Mouse (Mus musculus) splenic B cell, adult 2 months (primary cell): ENCODE measurements around the gene Vmn1r18.
A peak's percentile ranks its signal among the peaks of the same experiment; 100 is the strongest.
"Not testable (repeated sequence)": the region's sequence is repeated elsewhere in the genome, so short reads cannot be mapped to it uniquely, and the experiment has no call there.

Source experiments
- DNase-seq: peaks from one replicate; pipeline ENCODE4 v3.0.0-alpha.2; 2011; ENCODE audit warnings: low read depth, low spot score
- H3K27me3 ChIP-seq: 2 replicates; pipeline ENCODE4 v1.6.1; 2012; ENCODE audit warnings: mild to moderate bottlenecking, low read length, moderate library complexity, mixed read lengths; ENCODE audit not compliant: control insufficient read depth, poor library complexity, insufficient read depth, severe bottlenecking
- H3K36me3 ChIP-seq: 2 replicates; pipeline ENCODE4 v1.6.1; 2012; ENCODE audit warnings: mild to moderate bottlenecking, low read length, moderate library complexity, mixed read lengths; ENCODE audit not compliant: control insufficient read depth, poor library complexity, insufficient read depth, severe bottlenecking

Gene Vmn1r18

GRCm38 (mm10) chr6:57395683-57396082 lies at the start of gene Vmn1r18:
Vmn1r18 (minus strand) TSS chr6:57395783.
- no peak for DNase-seq
- no peaks in the 10 kb centered on the region for H3K27me3 ChIP-seq
- H3K36me3 ChIP-seq: no peaks in the 10 kb centered on the region

GRCm38 (mm10) chr6:57431196-57431595 lies 35.6 kb upstream of the Vmn1r18 start:
- Histone ChIP-seq H3K36me3 (no peaks in the 10 kb centered on the region), H3K27me3 (no peaks in the 10 kb centered on the region)
- DNase-seq: peak; percentile 48

- DNase-seq: no peak
- no peaks in the 10 kb centered on the region for H3K36me3 ChIP-seq
- H3K27me3 ChIP-seq: no peaks in the 10 kb centered on the region
Measured at GRCm38 (mm10) chr6:57428630-57429029, 33.0 kb upstream of the Vmn1r18 start, which contains the start of gene Vmn1r20. Vmn1r20 (plus strand) TSS chr6:57428930.

- H3K27me3 ChIP-seq, DNase-seq: not testable (repeated sequence)
Measured at GRCm38 (mm10) chr6:57403480-57403879, 7.9 kb upstream of the Vmn1r18 start, which contains the start of gene Vmn1r19. Vmn1r19 (plus strand) TSS chr6:57403780.

GRCm38 (mm10) chr6:57367496-57367895 lies 28.1 kb downstream of the Vmn1r18 start:
- DNase-seq: no peak
- H3K36me3 ChIP-seq: no peaks in the 10 kb centered on the region
- no peaks in the 10 kb centered on the region for H3K27me3 ChIP-seq

More at GRCm38 (mm10) chr6:57403480-57403879, 7.9 kb upstream of the Vmn1r18 start, which contains the start of gene Vmn1r19:
- not testable (repeated sequence) for H3K36me3 ChIP-seq

- not testable (repeated sequence) for H3K27me3 ChIP-seq, H3K36me3 ChIP-seq, DNase-seq
Measured at GRCm38 (mm10) chr6:57365866-57366265, 29.7 kb downstream of the Vmn1r18 start.

GRCm38 (mm10) chr6:57363627-57364026 lies 32.0 kb downstream of the Vmn1r18 start, which contains the start of gene Vmn1r17:
Vmn1r17 (minus strand) TSS chr6:57363727.
- Histone ChIP-seq H3K36me3 (no peaks in the 10 kb centered on the region), H3K27me3 (no peaks in the 10 kb centered on the region)
- DNase-seq: no peak

- no peaks in the 10 kb centered on the region for H3K36me3 ChIP-seq
- no peak for DNase-seq
- H3K27me3 ChIP-seq: no peaks in the 10 kb centered on the region
Measured at GRCm38 (mm10) chr6:57356864-57357263, 38.7 kb downstream of the Vmn1r18 start.

GRCm38 (mm10) chr6:57329394-57329793 lies 66.2 kb downstream of the Vmn1r18 start, which contains the start of gene Vmn1r16:
Vmn1r16 (minus strand) TSS chr6:57329494.
- Histone ChIP-seq H3K27me3 (no peaks in the 10 kb centered on the region), H3K36me3 (no peaks in the 10 kb centered on the region)
- DNase-seq: no peak
